Mouse (Mus musculus): Measurements from ENCODE around the gene Cep70. TPM values are rescaled to one million over a fixed set of nuclear protein-coding genes. Genes with fewer than 3 reads are reported as not detected.

Gene Cep70
- total and polyA plus RNA-seq, 3 experiments = 7.3 to 7.6 TPM; not detected in 1

DNA sequence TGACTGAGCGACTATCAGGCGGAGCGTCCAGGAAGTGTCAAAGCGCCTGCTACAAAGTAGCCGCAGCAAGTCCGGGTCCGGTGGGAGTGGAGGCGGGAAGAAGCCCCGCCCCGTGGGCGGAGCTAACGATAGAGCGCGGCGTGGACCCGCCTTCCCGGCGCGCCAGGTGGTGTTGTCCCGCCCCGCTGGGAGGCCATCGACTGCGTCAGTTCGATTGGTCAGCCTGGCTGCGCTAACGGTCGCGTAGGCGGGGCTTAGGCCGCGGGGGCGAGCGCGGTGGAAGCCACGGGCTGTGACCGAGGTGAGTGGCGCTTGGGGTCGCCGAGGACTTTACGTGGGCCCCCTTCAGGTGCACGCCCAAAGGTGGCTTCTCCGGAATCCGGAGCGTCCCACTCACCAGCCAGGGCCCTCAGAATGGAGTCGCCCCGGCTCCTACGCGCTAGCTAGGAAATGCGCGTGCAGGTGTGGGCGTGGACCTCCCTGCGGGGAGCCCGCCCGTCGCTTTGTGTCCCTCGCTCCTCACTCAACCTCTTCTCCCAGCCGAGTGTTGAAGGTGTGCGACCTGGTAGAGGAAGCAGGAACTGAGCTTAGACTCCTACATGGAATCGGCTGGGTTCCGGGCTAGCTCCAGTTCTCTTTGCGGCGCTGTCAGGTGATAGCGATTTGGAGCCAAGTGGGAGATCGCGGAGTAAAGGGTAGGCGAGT lies at the start of gene Cep70 (continued):
- TF ChIP-seq UBTF (IDR thresholded peaks at IDR 0.05; ENCODE audit: borderline replicate concordance, insufficient read depth, low read depth, low read length) (no peak), RAD21 (IDR thresholded peaks at IDR 0.05; ENCODE audit: low read depth, low read length) (no peak), USF1 (IDR thresholded peaks at IDR 0.05; ENCODE audit: low read depth, low read length) (no peak), NRF1 (IDR thresholded peaks at IDR 0.05; ENCODE audit: insufficient read depth, low read depth, low read length, poor library complexity, severe bottlenecking) (no peak)

DNA sequence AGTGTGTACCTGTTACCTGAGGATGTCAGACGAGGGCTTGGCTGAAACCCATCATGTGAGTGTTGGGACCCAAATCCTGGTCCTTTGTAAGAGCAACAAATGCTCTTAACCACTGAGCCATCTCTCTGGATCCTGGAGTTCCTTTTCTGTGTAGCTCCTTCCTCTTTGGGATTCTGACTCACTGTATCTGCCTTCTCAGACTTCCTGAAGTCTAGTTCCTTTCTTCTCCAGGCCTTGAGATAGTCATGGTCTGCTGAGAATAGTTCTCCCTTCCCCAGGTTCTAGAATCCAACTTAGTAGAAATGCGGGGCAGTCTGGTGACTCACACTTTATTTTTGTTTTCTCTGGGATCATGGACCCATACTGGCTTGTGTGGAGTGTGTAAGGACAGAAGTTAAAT lies 30.5 kb upstream of the Cep70 start:
- peak; percentile 75 for DNase-seq (ENCODE audit: low read depth, low spot score)
- no peak overlapping the region for H3K9ac ChIP-seq (ENCODE audit: control insufficient read depth, low read depth, low read length, poor library complexity, severe bottlenecking)

DNA sequence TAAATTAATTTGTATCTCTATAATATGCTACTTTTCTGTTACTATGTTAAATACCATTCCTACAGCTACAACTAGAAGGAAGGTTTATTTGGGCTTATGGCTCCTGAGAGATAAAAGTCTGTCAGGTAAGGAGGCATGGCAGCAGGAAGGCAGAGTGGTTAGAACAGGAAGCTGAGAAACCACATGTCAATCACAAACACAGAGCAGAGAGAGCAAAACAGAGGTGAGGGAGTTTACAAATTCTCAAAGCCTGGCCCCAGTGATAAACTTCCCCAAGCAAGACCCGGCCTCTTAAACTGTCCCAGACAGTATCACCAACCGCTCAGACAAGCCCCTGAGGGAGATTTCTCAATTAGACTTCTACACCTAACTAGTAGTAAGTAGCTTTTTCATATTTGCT lies 27.0 kb upstream of the Cep70 start:
- no peak overlapping the region for H3K9ac ChIP-seq (ENCODE audit: control insufficient read depth, low read depth, low read length, poor library complexity, severe bottlenecking)
- no peaks in the 10 kb centered on the region for H3K27me3 ChIP-seq (ENCODE audit: control insufficient read depth in 1 of 2, insufficient read depth in 2 of 2, low read length in 2 of 2)
- H3K9me3 ChIP-seq (replicated peaks; ENCODE audit: insufficient read depth, low read length) = no peaks in the 10 kb centered on the region
- DNase-seq (ENCODE audit: low read depth, low spot score) = peak; percentile 71
- peaks cover 0 to 37% of the 10 kb centered on the region in 2 experiments; a peak in 2 of 4 replicates for H3K36me3 ChIP-seq (ENCODE audit: control insufficient read depth in 1 of 2, insufficient read depth in 2 of 2, low read length in 2 of 2)
- H3K79me2 ChIP-seq (ENCODE audit: control insufficient read depth, insufficient read depth, low read length, poor library complexity) = no peaks in the 10 kb centered on the region
- H3K4me1 ChIP-seq (ENCODE audit: control insufficient read depth in 1 of 2, insufficient read depth in 2 of 2, low read length in 2 of 2) = peaks cover 14 to 35% of the 10 kb centered on the region in 2 experiments
- H3K4me3 ChIP-seq (ENCODE audit: control insufficient read depth in 1 of 2, insufficient read depth in 1 of 2, low read depth in 2 of 2, low read length in 2 of 2) = no peak overlapping the region
- H3K27ac ChIP-seq (ENCODE audit: control insufficient read depth, low read depth, low read length) = peak overlapping the region; percentile 17; the same call in 1 of the 2 replicates
- TF ChIP-seq GATA1 (IDR thresholded peaks at IDR 0.05; ENCODE audit: low read depth, low read length) (peak; percentile 48), SIN3A (IDR thresholded peaks at IDR 0.05; ENCODE audit: low read length) (peak; percentile 62), E2F4 (IDR thresholded peaks at IDR 0.05; ENCODE audit: borderline replicate concordance, low read depth, low read length) (no peak), MAX (IDR thresholded peaks at IDR 0.05; ENCODE audit: low read length) (0 out of 2 replicates have a peak, but pooled peaks have one; percentile 30), ZNF384 (IDR thresholded peaks at IDR 0.05; ENCODE audit: low read depth, low read length) (no peak), MYB (IDR thresholded peaks at IDR 0.05; ENCODE audit: low read depth, low read length) (peak; percentile 52; the same call in 1 of the 2 replicates), TCF12 (IDR thresholded peaks at IDR 0.05; ENCODE audit: low read depth, low read length) (peak; percentile 83), EP300 (IDR thresholded peaks at IDR 0.05; ENCODE audit: low read depth in 1 of 2, low read length in 2 of 2) (peak; percentile 80 to 83), ETS1 (IDR thresholded peaks at IDR 0.05; ENCODE audit: low read depth, low read length) (peak; percentile 78; the same call in 1 of the 2 replicates), MXI1 (IDR thresholded peaks at IDR 0.05; ENCODE audit: low read depth, low read length) (peak; percentile 58), RCOR1 (IDR thresholded peaks at IDR 0.05; ENCODE audit: low read depth, low read length) (0 out of 2 replicates have a peak, but pooled peaks have one; percentile 9), POLR2AphosphoS5 (IDR thresholded peaks at IDR 0.05; ENCODE audit: borderline replicate concordance, low read depth, low read length) (no peak), TAL1 (IDR thresholded peaks at IDR 0.05; ENCODE audit: low read length) (peak; percentile 61), MEF2A (IDR thresholded peaks at IDR 0.05; ENCODE audit: extremely low read depth, insufficient replicate concordance, low read depth, low read length, poor library complexity, severe bottlenecking) (no peak), JUND (IDR thresholded peaks at IDR 0.05; ENCODE audit: low read depth, low read length) (no peak), MYC (IDR thresholded peaks at IDR 0.05; ENCODE audit: low read depth, low read length) (peak; percentile 75; the same call in 1 of the 2 replicates), ZC3H11A (IDR thresholded peaks at IDR 0.05; ENCODE audit: low read depth, low read length) (no peak)

More for the DNA sequence above, 30.5 kb upstream of the Cep70 start:
- TF ChIP-seq EP300 (IDR thresholded peaks at IDR 0.05; ENCODE audit: low read depth in 1 of 2, low read length in 2 of 2) (peak; percentile 89 to 99), RCOR1 (IDR thresholded peaks at IDR 0.05; ENCODE audit: low read depth, low read length) (peak; percentile 75), TAL1 (IDR thresholded peaks at IDR 0.05; ENCODE audit: low read length) (peak; percentile 72), ELF1 (IDR thresholded peaks at IDR 0.05; ENCODE audit: low read depth, low read length) (0 out of 2 replicates have a peak, but pooled peaks have one; percentile 43), POLR2AphosphoS5 (IDR thresholded peaks at IDR 0.05; ENCODE audit: borderline replicate concordance, low read depth, low read length) (no peak), GATA1 (IDR thresholded peaks at IDR 0.05; ENCODE audit: low read depth, low read length) (peak; percentile 89), E2F4 (IDR thresholded peaks at IDR 0.05; ENCODE audit: borderline replicate concordance, low read depth, low read length) (no peak), JUND (IDR thresholded peaks at IDR 0.05; ENCODE audit: low read depth, low read length) (peak; percentile 78; the same call in 1 of the 2 replicates), USF1 (IDR thresholded peaks at IDR 0.05; ENCODE audit: low read depth, low read length) (no peak), TCF12 (IDR thresholded peaks at IDR 0.05; ENCODE audit: low read depth, low read length) (peak; percentile 91), POLR2AphosphoS2 (IDR thresholded peaks at IDR 0.05; ENCODE audit: low read length) (no peak), HCFC1 (IDR thresholded peaks at IDR 0.05; ENCODE audit: low read depth, low read length) (no peak), MAZ (IDR thresholded peaks at IDR 0.05; ENCODE audit: low read depth, low read length) (no peak), POLR2A (IDR thresholded peaks at IDR 0.05; ENCODE audit: control insufficient read depth in 1 of 2, insufficient read depth in 1 of 2, low read depth in 1 of 2, low read length in 2 of 2, poor library complexity in 1 of 2) (no peak), MYB (IDR thresholded peaks at IDR 0.05; ENCODE audit: low read depth, low read length) (peak; percentile 29; the same call in 1 of the 2 replicates), ETS1 (IDR thresholded peaks at IDR 0.05; ENCODE audit: low read depth, low read length) (peak; percentile 75)
- peaks cover 0 to 31% of the 10 kb centered on the region in 2 experiments; a peak in 2 of 4 replicates for H3K36me3 ChIP-seq (ENCODE audit: control insufficient read depth in 1 of 2, insufficient read depth in 2 of 2, low read length in 2 of 2)
- peaks cover 8 to 34% of the 10 kb centered on the region in 2 experiments for H3K4me1 ChIP-seq (ENCODE audit: control insufficient read depth in 1 of 2, insufficient read depth in 2 of 2, low read length in 2 of 2)
- no peak overlapping the region for H3K4me3 ChIP-seq (ENCODE audit: control insufficient read depth in 1 of 2, insufficient read depth in 1 of 2, low read depth in 2 of 2, low read length in 2 of 2)
- H3K27me3 ChIP-seq (ENCODE audit: control insufficient read depth in 1 of 2, insufficient read depth in 2 of 2, low read length in 2 of 2) = no peaks in the 10 kb centered on the region
- H3K79me2 ChIP-seq (ENCODE audit: control insufficient read depth, insufficient read depth, low read length, poor library complexity) = no peaks in the 10 kb centered on the region
- no peaks in the 10 kb centered on the region for H3K9me3 ChIP-seq (replicated peaks; ENCODE audit: insufficient read depth, low read length)
- peak overlapping the region; percentile 39; the same call in 1 of the 2 replicates for H3K27ac ChIP-seq (ENCODE audit: control insufficient read depth, low read depth, low read length)
